Mouse (Mus musculus) forebrain, embryonic 13.5 days (tissue): ENCODE results near the gene Gm15091. TPM values are rescaled to one million over a fixed set of nuclear protein-coding genes. Genes with fewer than 3 reads are reported as not detected.
"Not testable (repeated sequence)": the region's sequence is repeated elsewhere in the genome, so short reads cannot be mapped to it uniquely, and the experiment has no call there.

Experiments used
- ATAC-seq: fragments of 200-750 bp; cut with Nextera tagmentation; 2 replicates; pipeline ENCODE4 v1.8.0; 2017
- H3K27ac ChIP-seq: fragments of 300-500 bp; sonication (generic); 2 replicates; pipeline ENCODE4 v1.5.1; 2015; ENCODE audit warnings: inconsistent platforms, mild to moderate bottlenecking, moderate library complexity
- H3K27me3 ChIP-seq: fragments of 300-500 bp; sonication (generic); 2 replicates; pipeline ENCODE4 v1.6.1; 2015; ENCODE audit warnings: mild to moderate bottlenecking, inconsistent platforms
- H3K36me3 ChIP-seq: fragments of 300-500 bp; sonication (generic); 2 replicates; pipeline ENCODE4 v1.6.1; 2015; ENCODE audit warnings: mild to moderate bottlenecking, inconsistent platforms; ENCODE audit not compliant: poor library complexity, severe bottlenecking
- H3K4me1 ChIP-seq: fragments of 300-500 bp; sonication (generic); 2 replicates; pipeline ENCODE4 v1.6.1; 2015; ENCODE audit warnings: inconsistent platforms
- H3K4me2 ChIP-seq: fragments of 300-500 bp; sonication (generic); 2 replicates; pipeline ENCODE4 v1.6.1; 2015; ENCODE audit warnings: inconsistent platforms, mild to moderate bottlenecking, moderate library complexity
- H3K4me3 ChIP-seq: fragments of 300-500 bp; sonication (generic); 2 replicates; pipeline ENCODE4 v1.5.1; 2015; ENCODE audit warnings: mild to moderate bottlenecking, inconsistent platforms
- H3K9ac ChIP-seq: fragments of 300-500 bp; sonication (generic); 2 replicates; pipeline ENCODE4 v1.6.1; 2015; ENCODE audit warnings: mild to moderate bottlenecking, inconsistent platforms
- H3K9me3 ChIP-seq: fragments of 300-500 bp; sonication (generic); replicated peaks from 2 replicates; pipeline ENCODE4 v1.6.1; 2016; ENCODE audit warnings: inconsistent platforms
- WGBS: fragments of 180-500 bp; shearing (Covaris S2); methylation state at CpG from one replicate; pipeline ENCODE4 v1.1.7; 2015; 5-methylcytosine and 5-hydroxymethylcytosine counted together
- polyA plus RNA-seq: library from polyadenylated mRNA; unstranded; fragments of >200 nt; fragmentation: Nextera tagmentation; extraction: Ambion mirVana; gene quantifications from 2 replicates; pipeline ENCODE4 v1.2.1, GENCODE M21; 2015

Gm15091 gene
- not detected in 2 replicates for polyA plus RNA-seq

GRCm38 (mm10) chrX:149941355-149941754 lies at the start of gene Gm15091:
TSS of gene Gm15091 (plus strand) at chrX:149941655.
- H3K9me3 ChIP-seq, ATAC-seq, H3K4me3 ChIP-seq, H3K27me3 ChIP-seq, H3K27ac ChIP-seq, H3K4me1 ChIP-seq, H3K9ac ChIP-seq, H3K36me3 ChIP-seq, H3K4me2 ChIP-seq: not testable (repeated sequence)
- 87% methylated on average over 5 of the region's 6 CpGs for WGBS

Other genes starting within 250 kb of the Gm15091 start
- gene Gm15097, start 157.2 kb upstream of the Gm15091 start, polyA plus RNA-seq = not detected in 2 replicates